Mouse (Mus musculus) cortical plate, adult 2 months (tissue): ENCODE measurements around the gene Rasa4. TPM values are rescaled to one million over a fixed set of nuclear protein-coding genes. Genes with fewer than 3 reads are reported as not detected.
"Not testable (repeated sequence)": the region's sequence is repeated elsewhere in the genome, so short reads cannot be mapped to it uniquely, and the experiment has no call there.

Source experiments
- H3K27ac ChIP-seq: fragments of 200-500 bp; 2 replicates; pipeline ENCODE4 v1.5.1; 2012; ENCODE audit warnings: low read length, control low read depth, inconsistent platforms; ENCODE audit not compliant: insufficient read depth
- H3K4me1 ChIP-seq: fragments of 200-500 bp; 2 replicates; pipeline ENCODE4 v1.6.1; 2011; ENCODE audit warnings: low read length; ENCODE audit not compliant: control insufficient read depth, insufficient read depth
- H3K4me3 ChIP-seq: fragments of 200-500 bp; 2 replicates; pipeline ENCODE4 v1.5.1; 2011; ENCODE audit warnings: mild to moderate bottlenecking, low read length, control low read depth; ENCODE audit not compliant: insufficient read depth
- CTCF ChIP-seq: fragments of 200-500 bp; IDR thresholded peaks from 2 replicates; pipeline ENCODE4 v1.5.1; 2011; ENCODE audit warnings: mild to moderate bottlenecking, control low read depth, low read length; ENCODE audit not compliant: insufficient read depth; ENCODE audit errors: extremely low read depth
- POLR2A ChIP-seq: fragments of 200-500 bp; IDR thresholded peaks from 2 replicates; pipeline ENCODE4 v1.6.1; 2011; ENCODE audit warnings: mild to moderate bottlenecking, low read length, control low read depth; ENCODE audit not compliant: insufficient read depth; ENCODE audit errors: extremely low read depth
- polyA plus RNA-seq: library from polyadenylated mRNA; depleted of rRNA; stranded (reverse); fragments of >200 nt; gene quantifications from 2 replicates; pipeline ENCODE4 v1.2.3, GENCODE M21; 2012

Rasa4 gene
- polyA plus RNA-seq, 1 experiment: 7.4 TPM

DNA sequence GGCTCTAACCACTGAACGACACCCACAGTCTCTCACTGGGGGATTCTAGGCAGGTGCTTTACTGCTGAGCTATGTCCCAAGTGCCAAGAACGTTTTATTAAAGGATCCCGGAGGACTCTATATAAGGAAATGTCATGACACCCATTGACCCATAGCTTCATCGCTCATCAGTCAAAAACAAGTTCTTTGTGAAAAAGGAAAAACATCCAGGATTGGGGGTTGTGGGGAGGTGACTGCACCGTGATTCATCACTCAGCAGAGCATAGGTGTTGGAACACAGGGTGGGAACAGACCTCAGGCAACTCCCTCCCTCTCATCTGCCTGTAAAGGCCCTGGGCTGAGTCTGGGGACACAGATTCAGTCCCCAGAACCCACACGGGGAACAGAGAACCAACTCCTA lies 33.8 kb upstream of the Rasa4 start:
- Histone ChIP-seq H3K27ac (no peak overlapping the region), H3K4me3 (no peak overlapping the region), H3K4me1 (no peaks in the 10 kb centered on the region)
- TF ChIP-seq CTCF: no peak
- no peak for TF ChIP-seq POLR2A

- TF ChIP-seq POLR2A (no peak), CTCF (no peak)
- Histone ChIP-seq H3K4me1 (no peaks in the 10 kb centered on the region), H3K4me3 (no peak overlapping the region), H3K27ac (no peak overlapping the region)
Observed at GRCm38 (mm10) chr5:136051231-136052085, 32.3 kb upstream of the Rasa4 start.

DNA sequence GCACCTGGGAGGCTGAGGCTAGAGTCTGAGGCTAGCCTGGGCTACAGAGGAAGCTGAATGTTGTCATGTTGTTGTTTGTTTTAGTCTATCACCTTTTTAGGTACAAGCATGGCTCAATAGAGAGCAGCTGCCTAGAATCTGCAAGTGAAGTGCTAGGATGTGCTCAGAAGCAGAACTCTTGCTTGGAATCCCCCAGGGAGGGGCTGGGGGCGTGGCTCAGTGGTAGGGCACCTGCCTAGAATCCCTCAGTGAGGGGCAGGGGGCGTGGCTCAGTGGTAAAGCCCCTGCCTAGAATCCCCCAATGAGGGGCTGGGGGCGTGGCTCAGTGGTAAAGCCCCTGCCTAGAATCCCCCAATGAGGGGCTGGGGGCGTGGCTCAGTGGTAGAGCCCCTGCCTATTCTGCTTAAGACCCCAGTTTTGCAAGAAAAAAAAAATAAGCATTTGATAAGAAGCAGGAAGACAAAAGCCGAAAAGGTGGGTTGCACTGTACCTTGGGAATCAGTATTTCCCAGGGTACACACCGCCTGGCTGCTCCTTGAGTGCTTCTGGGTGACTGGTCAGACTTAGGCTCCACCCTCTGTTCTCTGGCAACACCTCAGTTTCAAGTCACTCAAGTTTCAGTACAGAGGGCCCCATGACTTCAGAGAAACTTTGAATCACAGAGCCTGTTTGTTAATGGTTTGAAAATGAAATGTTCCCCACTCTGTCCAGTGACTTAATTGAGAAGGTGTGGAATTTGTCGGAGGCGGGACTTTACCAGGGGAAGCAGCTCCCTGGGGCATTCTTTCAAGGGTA lies 30.7 kb upstream of the Rasa4 start:
- no peak overlapping the region for H3K4me3 ChIP-seq
- no peak for TF ChIP-seq POLR2A
- TF ChIP-seq CTCF: no peak
- H3K4me1 ChIP-seq: no peaks in the 10 kb centered on the region

GRCm38 (mm10) chr5:136054301-136055077 lies 29.2 kb upstream of the Rasa4 start, which contains the start of gene Upk3bl:
Gene Upk3bl, plus strand, starts transcription at chr5:136054492.
- no peak within 1 kb of the TSS for H3K27ac ChIP-seq
- H3K4me3 ChIP-seq: no peak within 1 kb of the TSS
- TF ChIP-seq CTCF: no peak
- no peak for TF ChIP-seq POLR2A
- no peaks in the 10 kb centered on the region for H3K4me1 ChIP-seq

More for the DNA sequence above, 30.7 kb upstream of the Rasa4 start:
- H3K27ac ChIP-seq: no peak overlapping the region

GRCm38 (mm10) chr5:136056062-136056461 lies 27.7 kb upstream of the Rasa4 start:
- Histone ChIP-seq H3K4me3 (no peak overlapping the region), H3K27ac (no peak overlapping the region), H3K4me1 (no peaks in the 10 kb centered on the region)
- TF ChIP-seq CTCF (no peak), POLR2A (no peak)

DNA sequence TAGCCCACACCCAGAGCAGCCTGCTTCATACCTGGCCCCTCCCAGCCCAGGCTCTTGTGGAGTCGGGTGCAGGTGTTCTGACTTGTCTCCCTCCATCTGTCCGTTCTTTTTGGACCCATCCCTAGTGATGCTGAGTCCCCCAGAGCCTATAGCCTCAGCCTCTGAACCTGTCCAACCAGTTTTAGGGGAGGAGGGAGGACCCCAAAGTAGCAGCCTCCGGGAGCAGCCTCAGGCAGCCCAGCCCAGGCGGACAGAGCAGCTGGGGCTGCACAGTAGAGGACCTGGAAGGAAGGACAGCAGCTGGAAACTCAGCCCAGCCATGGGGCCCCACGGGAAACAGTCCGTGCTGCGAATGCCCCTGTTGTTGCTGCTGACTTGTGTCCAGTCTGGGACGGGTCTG lies 26.6 kb upstream of the Rasa4 start:
- Histone ChIP-seq H3K4me1 (no peaks in the 10 kb centered on the region), H3K4me3 (no peak overlapping the region), H3K27ac (no peak overlapping the region)
- TF ChIP-seq CTCF: no peak
- TF ChIP-seq POLR2A: no peak

DNA sequence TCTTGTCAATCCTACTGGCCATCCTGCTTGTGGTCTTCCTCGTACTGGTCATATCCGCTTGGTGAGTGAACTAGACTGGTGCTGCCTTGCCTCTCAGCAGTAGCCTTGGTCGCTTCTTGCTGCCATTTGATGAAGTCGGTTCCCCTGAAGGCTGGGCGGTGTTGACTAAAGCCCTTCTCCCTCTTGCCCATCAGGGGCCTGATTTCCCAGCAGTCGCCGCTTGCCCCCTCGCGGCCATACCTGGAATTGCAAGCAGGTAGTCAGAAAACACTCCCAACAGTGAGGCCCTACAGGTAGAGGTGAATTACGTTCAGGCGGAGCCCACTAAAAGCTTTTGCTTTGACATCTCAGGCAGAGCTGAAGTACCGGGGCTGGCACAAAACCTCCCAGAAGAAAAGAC lies 22.1 kb upstream of the Rasa4 start:
- no peaks in the 10 kb centered on the region for H3K4me1 ChIP-seq
- TF ChIP-seq POLR2A (no peak), CTCF (peak; percentile 86)

DNA sequence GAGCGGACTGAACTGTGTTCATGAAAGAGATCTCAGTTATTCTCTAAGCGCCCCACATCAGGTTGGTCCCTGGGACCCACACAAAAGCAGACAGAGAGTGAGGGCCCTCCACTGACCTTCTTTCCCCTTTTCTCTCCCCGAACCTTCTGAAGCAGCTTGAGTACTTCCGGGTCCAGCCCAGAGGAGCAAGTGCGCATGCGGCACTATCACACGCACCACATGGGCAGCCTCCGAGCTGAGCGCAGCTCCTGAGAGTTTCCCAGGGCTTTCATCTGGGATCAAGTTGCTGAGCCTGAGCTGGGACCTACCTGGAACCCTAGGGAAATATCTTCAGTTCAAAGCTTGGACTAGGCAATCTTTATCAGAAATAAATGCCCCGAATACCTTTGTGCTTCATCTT lies 19.8 kb upstream of the Rasa4 start:
- no peaks in the 10 kb centered on the region for H3K4me1 ChIP-seq
- no peak for TF ChIP-seq CTCF
- no peak for TF ChIP-seq POLR2A
- H3K27ac ChIP-seq: no peak overlapping the region
- H3K4me3 ChIP-seq: no peak overlapping the region

More for the DNA sequence above, 22.1 kb upstream of the Rasa4 start:
- Histone ChIP-seq H3K4me3 (no peak overlapping the region), H3K27ac (no peak overlapping the region)

DNA sequence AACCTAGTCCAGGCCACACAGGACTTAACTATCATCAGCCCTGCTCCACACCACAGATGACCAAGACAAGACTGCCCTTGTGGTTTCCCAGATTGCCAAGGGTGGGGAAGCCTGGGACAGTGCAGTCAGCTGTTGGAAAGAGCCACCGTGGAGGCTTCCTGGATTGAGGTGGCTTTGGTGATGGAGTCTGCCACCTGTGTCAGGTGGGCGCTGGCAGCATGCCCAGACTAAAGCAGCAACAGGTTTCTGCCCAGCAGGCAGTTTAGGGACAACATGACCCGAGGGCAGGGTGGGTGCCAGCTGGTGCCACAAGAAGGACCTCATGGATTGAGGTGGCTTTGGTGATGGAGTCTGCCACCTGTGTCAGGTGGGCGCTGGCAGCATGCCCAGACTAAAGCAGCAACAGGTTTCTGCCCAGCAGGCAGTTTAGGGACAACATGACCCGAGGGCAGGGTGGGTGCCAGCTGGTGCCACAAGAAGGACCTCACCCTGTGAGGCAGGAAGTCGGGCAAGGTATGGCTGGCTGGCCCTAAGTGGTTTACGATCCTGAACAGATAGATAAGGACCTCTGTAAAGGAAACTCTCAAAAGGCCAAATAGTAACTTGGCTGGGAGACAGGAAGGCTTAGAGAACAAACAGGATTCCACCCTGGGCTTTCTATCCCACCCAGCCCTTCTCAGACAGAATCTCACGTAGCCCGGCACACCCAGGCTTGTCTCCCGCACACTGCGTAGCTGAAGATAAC lies 17.1 kb upstream of the Rasa4 start:
- H3K4me3 ChIP-seq, H3K27ac ChIP-seq, H3K4me1 ChIP-seq: not testable (repeated sequence)
